Mouse (Mus musculus): ENCODE results near the gene Fbxw10.

Gene Fbxw10

DNA sequence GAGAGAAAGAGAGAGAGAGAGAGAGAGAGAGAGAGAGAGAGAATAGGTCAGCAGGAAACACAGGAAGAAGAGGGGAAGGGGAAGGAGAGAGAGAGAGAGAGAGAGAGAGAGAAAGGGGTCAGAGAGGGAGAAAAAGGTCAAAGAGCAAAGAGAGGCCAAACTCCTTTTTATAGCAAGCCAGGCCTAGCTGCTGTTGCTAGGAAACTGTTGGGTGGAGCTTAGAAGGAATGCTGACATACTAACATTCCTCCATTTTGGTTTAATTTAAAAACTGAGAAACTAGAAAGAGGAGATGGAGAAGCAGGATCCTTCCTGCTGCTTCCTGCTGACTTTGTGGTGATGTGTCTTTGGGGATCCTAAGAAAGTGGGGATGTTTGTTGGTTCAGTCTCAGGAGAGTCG is 28.8 kb downstream of the Fbxw10 start:
- ChIA-PET POLR2A (interaction anchor here (0.7 to 1.5 kb wide), 8 partner anchors 8 to 101 kb away, joined by 3 to 4 read pairs (median 3); partner anchors contain the start of genes Fbxw10 (in 1 of the 4) and Trim16 (in 1 of the 4)), CTCF (no interaction called here)

DNA sequence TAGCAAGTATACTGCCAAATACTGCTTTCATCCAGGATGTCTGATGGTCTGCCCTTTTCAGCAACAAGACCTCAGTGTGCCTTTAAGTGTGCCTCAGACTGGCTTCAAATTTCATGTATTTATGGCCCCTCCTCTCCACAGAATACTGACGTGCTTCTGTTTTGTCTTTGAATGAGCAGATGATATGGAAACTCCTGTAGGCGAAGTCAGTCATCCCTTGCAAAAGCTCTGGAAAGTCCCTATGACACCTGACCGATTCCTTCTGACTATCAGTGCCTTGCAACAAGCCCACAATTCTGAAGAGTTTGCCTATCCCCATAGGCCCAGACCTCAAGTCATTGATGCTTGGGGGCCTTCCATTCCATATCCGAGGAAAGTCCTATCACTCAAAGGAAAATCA is 29.6 kb downstream of the Fbxw10 start:
- ChIA-PET CTCF (no interaction called here), POLR2A (interaction anchor here in 2 of 4 experiments (0.6 to 1.3 kb wide), 4 partner anchors 9 to 61 kb away, joined by 3 read pairs; partner anchors contain the start of gene Fbxw10 (in 1 of the 2))

DNA sequence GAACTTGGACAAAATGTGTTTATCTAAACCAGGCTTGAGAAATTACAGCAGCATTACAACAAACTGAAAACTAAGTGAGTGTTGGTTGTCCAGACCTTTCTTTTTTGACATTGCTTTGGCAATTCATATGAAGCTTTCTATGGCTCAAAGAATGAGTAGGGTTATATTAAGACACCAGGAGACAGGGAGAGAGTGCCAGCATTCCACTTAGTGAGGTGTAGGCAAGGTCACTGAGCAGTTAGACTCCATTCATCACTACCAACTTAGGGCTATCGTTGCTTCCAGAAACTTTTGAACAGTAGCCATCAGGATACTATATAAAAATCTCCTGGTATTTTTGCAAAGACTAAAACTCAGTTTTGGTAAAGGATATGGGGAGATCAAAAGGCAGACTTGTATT is 30.5 kb downstream of the Fbxw10 start:
- CTCF ChIA-PET: no interaction called here
- POLR2A ChIA-PET: no interaction called here

DNA sequence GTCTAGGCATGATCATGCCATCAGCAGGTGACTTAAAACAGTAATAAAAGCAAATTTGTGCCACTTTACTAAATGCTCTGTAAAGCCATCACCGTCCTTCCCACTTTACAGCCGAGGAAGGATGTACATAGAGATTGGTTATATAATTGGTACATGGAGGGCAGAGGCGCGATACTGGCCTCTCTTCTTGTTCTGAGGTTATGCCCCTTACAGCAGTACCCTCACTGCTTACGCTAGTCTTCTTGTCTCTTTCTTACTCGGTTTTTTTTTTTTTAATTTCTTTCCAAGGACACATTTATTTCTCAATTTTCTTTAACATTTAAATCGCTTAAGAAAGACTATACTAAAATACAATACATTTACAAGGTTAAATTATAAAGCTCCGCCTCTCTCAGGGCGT is 31.9 kb downstream of the Fbxw10 start:
- POLR2A ChIA-PET: interaction anchor here (0.6 to 3.4 kb wide), 87 partner anchors 8 to 1020 kb away, joined by 3 to 70 read pairs (median 4); partner anchors contain the start of genes Fbxw10 (in 3 of the 4), Trim16 (in 3 of the 4), Zfp286 (in 3 of the 4) and Adora2b (in 1 of the 4)
- CTCF ChIA-PET: interaction anchor here in 3 of 4 experiments (0.7 to 2.5 kb wide), 8 partner anchors 23 to 265 kb away, joined by 3 to 16 read pairs (median 4); partner anchors contain the start of gene Trim16 (in 1 of the 3)

DNA sequence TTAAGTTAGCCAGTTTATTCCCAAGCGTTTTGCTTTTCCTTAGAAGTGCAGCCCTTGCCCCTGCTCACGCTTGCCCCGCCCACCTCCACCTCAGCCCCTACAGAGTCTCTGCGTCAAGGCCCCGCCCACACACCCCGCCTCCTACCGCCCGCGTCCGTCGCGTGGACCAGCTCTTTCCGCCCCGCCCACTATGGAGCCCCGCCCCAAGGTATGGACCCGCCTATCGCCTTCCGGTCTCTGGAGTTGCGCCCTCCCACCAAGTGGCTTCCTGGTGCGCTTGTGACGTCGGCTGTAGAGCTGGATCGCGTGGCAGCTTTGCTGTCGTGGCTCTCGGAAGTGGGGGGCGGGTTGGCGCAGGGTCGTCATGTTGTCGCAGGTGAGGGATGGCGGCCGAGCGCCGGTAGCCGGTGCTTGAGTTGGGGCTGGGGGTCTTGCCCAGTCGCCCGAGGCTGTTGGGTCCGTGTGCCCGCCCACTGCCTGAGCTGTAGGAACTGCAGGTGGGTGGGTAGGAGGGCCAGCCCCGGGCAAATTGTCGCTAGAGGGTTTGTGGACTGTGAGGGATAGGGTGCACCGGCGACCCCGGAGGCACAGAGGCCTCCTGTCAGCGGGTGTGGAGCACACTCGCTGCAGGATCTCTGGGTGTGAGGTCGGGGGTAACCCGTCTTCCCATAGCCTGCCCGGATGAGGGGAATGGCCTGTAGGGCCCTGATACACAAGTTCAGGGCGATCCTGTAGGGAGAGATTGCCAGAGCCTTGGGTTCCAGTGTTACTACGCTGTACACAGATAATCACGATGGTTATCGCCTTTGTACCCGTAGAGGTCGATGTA is 32.6 kb downstream of the Fbxw10 start, which contains the start of gene Tvp23b:
Tvp23b (plus strand) TSS at position 236 of the 829 bp plus-strand sequence.
- CTCF ChIA-PET: interaction anchor here in 3 of 4 experiments (0.7 to 2.5 kb wide), 10 partner anchors 19 to 266 kb away, joined by 3 to 16 read pairs (median 4); partner anchors contain the start of gene Trim16 (in 1 of the 3)
- POLR2A ChIA-PET: interaction anchor here (0.6 to 3.4 kb wide), 92 partner anchors 9 to 1019 kb away, joined by 3 to 70 read pairs (median 4); partner anchors contain the start of genes Fbxw10 (in 3 of the 4), Trim16 (in 3 of the 4), Zfp286 (in 3 of the 4) and Adora2b (in 1 of the 4)

DNA sequence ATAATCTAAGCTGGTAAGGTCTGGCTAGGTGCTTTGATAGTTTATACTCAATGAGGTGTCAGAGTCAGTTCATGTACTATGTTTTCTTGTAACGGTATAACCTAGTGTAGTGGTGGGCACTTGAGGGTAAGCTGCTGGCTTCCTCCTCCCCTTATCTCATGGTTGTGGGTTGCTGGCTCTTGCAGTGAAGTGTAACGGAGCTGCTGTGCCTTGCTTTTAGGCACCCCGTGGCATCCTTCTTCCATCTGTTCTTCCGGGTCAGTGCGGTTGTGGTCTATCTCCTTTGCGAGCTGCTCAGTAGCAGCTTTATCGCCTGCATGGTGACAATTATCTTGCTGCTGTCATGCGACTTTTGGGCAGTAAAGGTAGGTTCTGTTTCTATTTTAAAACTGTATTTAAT is 36.5 kb downstream of the Fbxw10 start:
- CTCF ChIA-PET: no interaction called here
- POLR2A ChIA-PET: interaction anchor here in 3 of 4 experiments (0.5 to 1.0 kb wide), 5 partner anchors 10 to 138 kb away, joined by 3 to 6 read pairs (median 3); partner anchors contain the start of gene Zfp286 (in 1 of the 3)

DNA sequence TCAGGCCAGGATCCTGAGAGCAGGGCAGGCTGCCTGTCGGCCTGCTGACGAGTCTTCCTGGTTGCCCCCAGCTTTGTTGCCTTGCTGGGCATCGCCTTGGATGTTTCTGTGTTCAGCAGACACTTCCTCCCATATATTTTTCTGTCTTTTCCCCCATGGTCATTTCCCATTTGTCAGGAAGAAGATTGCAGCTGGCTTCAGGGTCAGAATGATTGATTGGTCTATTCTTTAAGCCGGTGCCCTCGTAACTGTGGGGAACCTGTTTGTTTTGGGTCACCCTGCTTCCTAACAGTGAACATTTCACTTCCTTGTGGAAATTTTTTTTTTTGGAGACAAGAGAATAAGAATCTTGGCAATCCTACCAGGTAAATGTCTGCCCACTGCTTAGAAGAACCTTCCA is 38.5 kb downstream of the Fbxw10 start:
- POLR2A ChIA-PET: no interaction called here
- CTCF ChIA-PET: interaction anchor here in 1 of 4 experiments (1.2 kb wide), 1 partner anchor 129 kb away, joined by 3 read pairs; no protein-coding TSS in a partner anchor

DNA sequence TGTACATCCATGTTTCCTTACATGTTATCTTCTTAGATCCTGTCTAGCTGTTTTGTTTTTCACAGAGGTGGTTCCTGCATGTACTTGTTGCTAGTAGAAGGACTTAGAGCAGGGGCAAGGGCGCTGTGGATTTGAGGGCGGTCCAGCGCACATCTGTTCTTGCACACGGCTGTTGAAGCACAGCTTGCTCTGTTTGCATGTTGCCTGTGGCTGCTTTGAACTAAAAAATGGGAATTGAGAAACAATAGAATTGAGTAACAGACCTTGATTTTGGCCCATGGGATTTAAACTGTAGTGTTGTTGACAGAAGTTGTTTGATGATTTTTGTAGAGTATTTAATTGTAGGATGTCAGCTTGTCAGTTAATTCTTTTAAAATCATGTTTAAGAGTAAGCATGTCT is 43.9 kb downstream of the Fbxw10 start:
- POLR2A ChIA-PET: interaction anchor here in 2 of 4 experiments (0.6 to 4.2 kb wide), 6 partner anchors 9 to 92 kb away, joined by 3 to 40 read pairs (median 4); partner anchors contain the start of gene Tvp23b (in 2 of the 2)
- CTCF ChIA-PET: interaction anchor here in 3 of 4 experiments (0.6 to 2.0 kb wide), 4 partner anchors 11 to 146 kb away, joined by 3 to 7 read pairs (median 4); no protein-coding TSS in a partner anchor

DNA sequence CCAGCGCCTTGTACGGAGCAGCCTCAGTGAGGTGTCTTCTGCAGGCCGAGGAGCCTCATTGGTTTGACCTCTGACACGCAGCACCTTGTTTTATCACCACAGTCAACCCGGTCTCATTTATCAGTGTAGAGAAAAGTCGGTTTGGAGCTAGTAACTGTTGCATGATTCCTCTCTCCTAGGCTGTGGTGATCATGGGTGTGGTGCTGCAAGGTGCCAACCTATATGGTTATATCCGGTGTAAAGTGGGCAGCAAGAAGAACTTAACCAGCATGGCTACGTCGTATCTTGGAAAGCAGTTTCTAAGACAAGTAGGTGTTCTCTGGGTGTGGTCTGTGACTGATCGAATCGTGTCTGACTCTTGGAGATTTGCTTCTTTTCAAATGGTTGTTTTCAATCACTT is 44.9 kb downstream of the Fbxw10 start:
- POLR2A ChIA-PET: interaction anchor here in 2 of 4 experiments (0.9 to 4.2 kb wide), 6 partner anchors 9 to 13 kb away, joined by 3 to 40 read pairs (median 4); partner anchors contain the start of gene Tvp23b (in 2 of the 2)
- CTCF ChIA-PET: interaction anchor here in 2 of 4 experiments (0.9 to 1.6 kb wide), 2 partner anchors 10 kb away, joined by 3 to 5 read pairs; no protein-coding TSS in a partner anchor

DNA sequence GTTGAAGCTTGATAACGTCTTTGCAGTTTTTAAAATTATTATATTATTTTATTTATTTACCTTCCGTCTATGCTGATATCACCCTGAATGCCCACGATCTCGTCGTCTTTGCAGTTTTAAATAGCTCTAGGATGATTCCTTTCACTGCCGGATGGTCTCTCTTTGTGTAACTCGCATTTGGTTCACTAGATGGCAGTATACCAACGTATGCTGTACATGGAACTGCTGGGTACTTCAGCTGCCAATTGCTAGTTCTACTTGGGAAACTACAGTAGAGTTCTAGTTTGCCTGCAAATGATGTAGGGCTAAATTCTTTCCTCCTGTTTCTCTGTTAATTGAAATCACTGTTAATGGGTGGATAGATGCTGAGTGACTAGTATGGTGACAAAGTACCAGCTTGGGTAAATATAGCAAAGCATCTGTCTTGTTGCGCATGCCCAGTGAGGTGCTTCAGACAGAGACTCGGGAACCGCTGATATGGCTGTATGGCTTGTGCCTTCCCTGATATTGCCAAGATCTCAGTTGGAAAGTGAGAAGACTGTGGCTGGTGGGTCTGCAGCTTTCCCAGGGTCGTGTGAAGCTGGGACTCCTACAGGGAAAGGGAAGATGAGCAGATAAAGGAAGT is 54.9 kb downstream of the Fbxw10 start:
- ChIA-PET POLR2A (interaction anchor here (0.6 to 1.9 kb wide), 13 partner anchors 10 to 456 kb away, joined by 3 to 17 read pairs (median 3); partner anchors contain the start of genes Tvp23b (in 3 of the 4) and Fbxw10 (in 1 of the 4)), CTCF (interaction anchor here (0.5 to 2.1 kb wide), 51 partner anchors 8 to 1044 kb away, joined by 3 to 23 read pairs (median 4); partner anchors contain the start of genes Tvp23b (in 2 of the 4), Fbxw10 (in 1 of the 4), Trim16 (in 1 of the 4) and Zfp287 (in 1 of the 4))

DNA sequence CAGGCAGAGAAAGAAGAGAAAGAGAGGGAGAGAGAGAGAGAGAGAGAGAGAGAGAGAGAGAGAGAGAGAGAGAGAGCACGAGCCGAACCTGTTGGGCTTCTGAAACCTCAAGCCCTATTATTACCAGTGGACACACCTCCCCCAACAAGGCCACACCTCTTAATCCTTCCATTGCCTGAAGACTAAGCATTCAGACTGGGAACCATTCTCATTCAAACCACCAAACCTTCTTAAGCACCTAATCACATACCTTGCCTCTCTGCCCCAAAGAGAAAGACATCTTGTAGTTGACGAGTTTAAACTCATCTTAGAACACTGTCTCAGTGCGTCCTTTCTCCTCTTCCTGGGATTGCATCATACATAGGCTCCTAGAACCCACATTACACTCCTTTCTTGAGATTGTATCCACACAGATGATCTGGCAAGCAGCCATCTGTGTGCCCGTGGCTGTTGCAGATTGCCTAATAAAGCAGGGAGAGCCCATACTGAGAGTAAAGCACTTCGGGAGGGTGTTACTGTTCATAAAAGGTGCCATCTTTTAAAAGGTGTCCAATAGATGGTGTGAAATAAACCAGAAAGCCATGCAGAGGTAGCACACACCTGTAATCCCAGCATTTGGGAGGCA is 57.1 kb downstream of the Fbxw10 start:
- ChIA-PET CTCF (no interaction called here), POLR2A (no interaction called here)

DNA sequence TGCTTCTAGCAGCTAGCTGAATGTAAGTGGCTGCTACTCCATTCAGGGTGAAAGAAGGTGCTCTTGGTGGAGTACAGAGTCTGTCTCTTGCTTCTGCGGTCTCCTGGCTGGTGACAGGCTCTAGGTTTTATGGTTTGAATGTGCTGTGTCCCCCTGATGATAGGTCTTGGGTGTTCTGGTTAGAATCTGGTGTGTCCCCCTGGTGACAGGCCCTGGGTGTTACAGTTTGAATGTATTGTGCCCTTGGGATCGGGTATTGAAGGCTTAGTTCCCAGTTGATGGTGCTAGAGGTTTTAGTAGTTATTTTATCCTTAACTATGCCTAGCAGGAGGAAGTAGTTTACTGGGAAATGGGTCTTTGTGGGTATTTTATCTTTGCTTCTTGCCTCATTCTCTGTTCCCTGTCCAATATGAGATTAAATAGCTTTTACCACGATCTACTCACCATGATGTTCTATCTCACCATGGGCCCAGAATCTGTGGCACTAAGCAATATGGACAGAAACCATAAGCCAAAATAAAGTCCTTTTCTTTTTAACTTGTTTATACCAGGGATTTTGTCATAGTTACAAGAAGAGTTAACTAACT is 62.9 kb downstream of the Fbxw10 start:
- ChIA-PET CTCF (interaction anchor here in 2 of 4 experiments (1.1 to 2.3 kb wide), 7 partner anchors 8 to 265 kb away, joined by 3 to 5 read pairs (median 4); no protein-coding TSS in a partner anchor), POLR2A (interaction anchor here in 1 of 4 experiments (2.0 kb wide), 1 partner anchor 30 kb away, joined by 5 read pairs; the partner anchor contains the start of gene Tvp23b)

DNA sequence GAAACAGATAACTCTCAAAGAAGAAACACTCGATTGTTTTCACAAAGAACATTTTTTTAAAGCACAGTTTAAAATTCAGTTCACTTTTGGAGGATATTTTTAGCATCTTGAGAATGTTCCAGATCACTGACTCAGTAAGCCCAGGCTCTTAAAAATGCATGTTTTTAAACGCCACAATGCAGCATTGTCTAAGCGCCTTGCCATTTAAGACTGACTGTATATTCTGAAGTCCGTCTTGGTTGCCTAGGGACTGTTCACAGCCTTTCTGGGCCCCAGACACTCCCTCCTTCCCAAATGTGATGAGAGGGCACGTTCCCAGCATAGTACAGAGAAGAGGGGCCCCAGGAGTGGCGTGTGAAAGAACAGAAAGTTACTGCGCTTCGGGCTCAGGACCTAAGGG is 64.5 kb downstream of the Fbxw10 start:
- CTCF ChIA-PET: interaction anchor here in 2 of 4 experiments (0.6 to 2.3 kb wide), 2 partner anchors 195 to 224 kb away, joined by 5 read pairs; no protein-coding TSS in a partner anchor
- POLR2A ChIA-PET: interaction anchor here in 1 of 4 experiments (2.5 kb wide), 1 partner anchor 9 kb away, joined by 5 read pairs; no protein-coding TSS in a partner anchor

DNA sequence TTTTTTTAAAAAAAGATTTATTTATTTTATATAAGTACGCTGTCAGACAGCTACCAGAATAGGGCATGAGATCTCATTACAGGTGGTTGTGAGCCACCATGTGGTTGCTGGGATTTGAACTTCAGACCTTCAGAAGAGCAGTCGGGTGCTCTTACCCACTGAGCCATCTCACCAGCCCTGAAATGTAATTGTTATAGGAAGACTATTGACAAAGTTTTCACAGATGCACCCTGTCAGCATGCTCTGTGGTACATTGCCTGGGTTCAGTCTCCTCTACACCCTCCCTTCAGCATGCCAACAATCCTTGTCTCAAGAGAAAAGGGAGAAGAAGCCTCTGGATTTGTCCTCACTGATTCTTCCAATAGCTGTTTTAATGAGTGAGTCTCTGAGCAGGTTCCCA is 66.3 kb downstream of the Fbxw10 start:
- ChIA-PET CTCF (interaction anchor here in 1 of 4 experiments (2.7 to 3.8 kb wide), 2 partner anchors 12 to 156 kb away, joined by 14 to 15 read pairs; no protein-coding TSS in a partner anchor), POLR2A (interaction anchor here in 1 of 4 experiments (2.5 kb wide), 1 partner anchor 11 kb away, joined by 5 read pairs; no protein-coding TSS in a partner anchor)

DNA sequence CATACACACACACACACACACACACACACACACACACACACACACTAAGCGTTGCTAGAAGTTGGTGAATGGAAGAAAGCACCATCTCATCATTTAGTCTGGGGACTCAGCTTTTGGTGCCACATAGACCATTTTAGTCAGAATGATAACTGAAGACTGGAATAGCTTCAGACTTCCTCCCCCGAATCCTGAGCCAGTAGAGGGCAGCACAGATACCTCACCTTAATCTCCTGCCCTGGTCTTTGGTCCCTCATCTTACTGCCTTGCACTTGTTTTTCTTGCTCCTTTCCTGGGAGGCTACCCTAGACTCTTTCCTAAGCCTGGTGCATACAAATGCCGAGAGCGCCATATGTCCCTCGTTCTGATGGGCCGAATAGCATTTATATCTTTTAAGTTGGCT is 67.7 kb downstream of the Fbxw10 start:
- ChIA-PET POLR2A (interaction anchor here in 3 of 4 experiments (0.6 to 1.3 kb wide), 5 partner anchors 35 to 225 kb away, joined by 3 to 4 read pairs (median 3); partner anchors contain the start of genes Tvp23b (in 2 of the 3) and Zfp286 (in 1 of the 3)), CTCF (interaction anchor here (0.5 to 3.9 kb wide), 35 partner anchors 9 to 1309 kb away, joined by 3 to 23 read pairs (median 4); partner anchors contain the start of gene Fbxw10 (in 1 of the 4))

DNA sequence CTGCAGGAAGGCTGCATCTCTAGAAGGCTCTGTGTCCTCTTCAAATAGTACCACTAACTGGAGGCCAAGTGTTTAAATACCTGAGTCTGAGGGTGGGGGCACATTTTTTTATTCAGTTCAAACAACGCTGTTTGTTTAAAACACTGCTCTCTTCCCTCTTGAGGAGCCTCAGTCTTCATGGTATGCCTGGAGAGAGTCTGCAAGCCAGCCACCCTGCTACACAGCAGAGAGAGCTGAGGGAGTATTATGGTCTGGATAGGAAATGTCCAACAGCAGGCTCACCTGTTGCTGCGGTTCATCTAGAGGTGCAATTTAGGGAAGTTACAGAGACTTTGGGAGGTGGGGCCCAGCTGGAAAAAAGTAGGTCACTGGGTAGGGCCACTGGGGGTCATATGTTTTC is 68.6 kb downstream of the Fbxw10 start:
- CTCF ChIA-PET: interaction anchor here (0.6 to 3.9 kb wide), 9 partner anchors 13 to 302 kb away, joined by 3 to 23 read pairs (median 13); no protein-coding TSS in a partner anchor
- POLR2A ChIA-PET: interaction anchor here in 3 of 4 experiments (0.7 to 1.3 kb wide), 3 partner anchors 127 to 224 kb away, joined by 3 to 4 read pairs (median 3); partner anchors contain the start of gene Zfp286 (in 1 of the 3)

DNA sequence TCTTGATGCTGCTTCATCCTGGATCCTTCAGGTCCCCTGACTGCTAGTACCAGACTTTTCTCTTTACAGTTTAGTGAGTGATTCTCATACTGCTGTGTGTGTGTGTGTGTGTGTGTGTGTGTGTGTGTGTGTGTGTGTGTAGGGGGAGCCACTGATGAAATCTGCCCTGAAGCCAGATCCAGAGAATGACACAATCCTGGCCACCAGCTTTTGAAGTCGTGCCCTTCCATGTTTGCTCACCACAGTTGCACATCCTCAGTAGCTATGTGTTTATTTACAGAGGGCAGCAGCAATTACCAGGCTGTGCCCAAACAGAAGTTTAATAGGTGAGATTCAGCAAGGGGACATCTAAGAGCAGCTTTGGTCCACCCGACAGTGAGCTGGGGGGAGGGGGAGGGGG is 69.9 kb downstream of the Fbxw10 start:
- ChIA-PET POLR2A (interaction anchor here in 2 of 4 experiments (0.6 to 1.2 kb wide), 3 partner anchors 18 to 126 kb away, joined by 3 read pairs; no protein-coding TSS in a partner anchor), CTCF (interaction anchor here in 2 of 4 experiments (0.6 to 3.9 kb wide), 3 partner anchors 15 to 252 kb away, joined by 3 to 23 read pairs (median 14); no protein-coding TSS in a partner anchor)
